Mouse (Mus musculus): ENCODE data around the gene Gm13889. TPM values are rescaled to one million over a fixed set of nuclear protein-coding genes. Genes with fewer than 3 reads are reported as not detected.

The Gm13889 gene
- polyA plus RNA-seq, 1 experiment from 2014 or later: 0.37 TPM

DNA sequence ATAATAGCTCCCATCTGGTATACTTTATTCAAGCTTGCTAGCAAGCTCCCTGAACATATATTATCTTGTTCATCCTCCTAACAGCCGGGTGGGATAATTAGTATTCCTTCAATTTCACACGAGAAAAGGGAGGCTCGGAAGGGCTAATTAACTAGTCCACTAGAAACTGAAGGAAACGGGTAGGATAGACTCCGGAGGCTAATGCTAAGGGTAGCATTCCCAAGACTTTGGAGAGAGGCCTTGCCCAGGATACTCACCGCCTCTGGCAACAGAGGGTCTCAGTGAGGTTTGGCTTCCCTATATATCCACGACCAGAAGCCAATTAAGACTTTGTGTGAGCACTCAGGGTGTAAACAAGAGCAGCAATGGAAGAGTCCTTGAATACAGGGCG is 779 bp upstream of the Gm13889 start:
- H3K27me3 ChIP-seq: peaks cover 22% of the 10 kb centered on the region
- CTCF ChIA-PET: no interaction called here
- ATAC-seq: no peak
- in situ Hi-C loops (cut with MboI; ENCODE audit: low pct_unique_long_range_greater_than_20kb): no loop called here
- TF ChIP-seq CTCF (IDR thresholded peaks at IDR 0.05): no peak
- POLR2A ChIA-PET: interaction anchor here (0.6 kb wide), 1 partner anchor 60 kb away, joined by 3 read pairs; no protein-coding TSS in a partner anchor
- DNase-seq (ENCODE audit: low read depth, low spot score): no peak

- DNase-seq (ENCODE audit: low read depth, low spot score) (no peak), ATAC-seq (peak; percentile 56)
- ChIA-PET POLR2A (no interaction called here), CTCF (no interaction called here)
- no peak for TF ChIP-seq CTCF (IDR thresholded peaks at IDR 0.05)
- H3K27me3 ChIP-seq: peaks cover 22% of the 10 kb centered on the region
- in situ Hi-C loops (cut with MboI; ENCODE audit: low pct_unique_long_range_greater_than_20kb): no loop called here
Observed at GRCm38 (mm10) chr2:93956331-93956801, 635 bp downstream of the Gm13889 start.

- ATAC-seq: no peak
- in situ Hi-C loops (cut with MboI; ENCODE audit: low pct_unique_long_range_greater_than_20kb): no loop called here
- no peak for DNase-seq (ENCODE audit: low read depth, low spot score)
- ChIA-PET CTCF (no interaction called here), POLR2A (interaction anchor here (0.6 kb wide), 1 partner anchor 49 kb away, joined by 3 read pairs; no protein-coding TSS in a partner anchor)
- H3K27me3 ChIP-seq: peaks cover 22% of the 10 kb centered on the region
- TF ChIP-seq CTCF (IDR thresholded peaks at IDR 0.05): no peak
Observed at GRCm38 (mm10) chr2:93955886-93956285, 1.1 kb downstream of the Gm13889 start.

DNA sequence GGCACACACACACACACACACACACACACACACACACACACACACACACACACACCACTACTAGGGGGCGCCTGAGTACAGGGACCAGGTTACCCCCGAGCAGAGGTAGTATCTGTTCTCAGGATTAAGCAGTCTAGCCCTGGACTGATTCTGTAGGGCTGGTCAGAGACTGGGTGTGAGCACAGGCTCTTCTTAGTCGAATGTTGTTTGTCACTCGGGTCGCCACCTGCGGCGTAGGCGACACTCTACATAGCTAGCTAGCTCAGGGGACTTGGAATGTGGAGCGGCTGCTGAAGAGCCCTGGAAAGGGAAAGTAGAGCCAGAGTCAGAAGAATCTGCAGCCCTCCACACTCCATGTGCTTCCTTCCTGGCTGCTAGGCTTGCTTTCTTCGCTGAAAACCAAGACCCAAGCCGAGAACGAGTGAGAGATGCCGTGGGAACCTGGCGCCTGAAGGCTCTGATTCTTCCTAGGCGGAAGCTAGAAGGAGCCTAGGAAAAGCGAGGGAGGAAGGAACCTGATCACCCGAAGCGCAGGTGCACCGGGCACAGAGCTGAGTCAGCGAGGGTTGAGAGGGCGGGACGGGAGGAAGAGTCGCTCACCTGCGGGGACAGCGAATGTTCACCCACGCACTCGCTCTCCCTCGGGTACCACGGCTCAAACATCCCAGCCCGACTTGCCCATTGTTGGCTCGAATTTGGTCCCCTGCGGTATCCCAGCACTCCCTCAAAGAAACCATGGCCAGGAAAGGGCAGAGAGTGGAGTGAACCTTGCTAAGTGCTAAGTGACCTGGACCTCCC is 2.0 kb downstream of the Gm13889 start:
- in situ Hi-C loops (cut with MboI; ENCODE audit: low pct_unique_long_range_greater_than_20kb): no loop called here
- no peak for DNase-seq (ENCODE audit: low read depth, low spot score)
- POLR2A ChIA-PET: no interaction called here
- ATAC-seq: no peak
- TF ChIP-seq CTCF (IDR thresholded peaks at IDR 0.05): no peak
- peaks cover 22% of the 10 kb centered on the region for H3K27me3 ChIP-seq
- CTCF ChIA-PET: interaction anchor here (0.7 kb wide), 1 partner anchor 301 kb away, joined by 3 read pairs; no protein-coding TSS in a partner anchor

- DNase-seq (ENCODE audit: low read depth, low spot score): no peak
- no peak for TF ChIP-seq CTCF (IDR thresholded peaks at IDR 0.05)
- in situ Hi-C loops (cut with MboI; ENCODE audit: low pct_unique_long_range_greater_than_20kb): no loop called here
- CTCF ChIA-PET: no interaction called here
- POLR2A ChIA-PET: no interaction called here
- peaks cover 28% of the 10 kb centered on the region for H3K27me3 ChIP-seq
- ATAC-seq: no peak
Observed at GRCm38 (mm10) chr2:93953726-93954125, 3.3 kb downstream of the Gm13889 start.

DNA sequence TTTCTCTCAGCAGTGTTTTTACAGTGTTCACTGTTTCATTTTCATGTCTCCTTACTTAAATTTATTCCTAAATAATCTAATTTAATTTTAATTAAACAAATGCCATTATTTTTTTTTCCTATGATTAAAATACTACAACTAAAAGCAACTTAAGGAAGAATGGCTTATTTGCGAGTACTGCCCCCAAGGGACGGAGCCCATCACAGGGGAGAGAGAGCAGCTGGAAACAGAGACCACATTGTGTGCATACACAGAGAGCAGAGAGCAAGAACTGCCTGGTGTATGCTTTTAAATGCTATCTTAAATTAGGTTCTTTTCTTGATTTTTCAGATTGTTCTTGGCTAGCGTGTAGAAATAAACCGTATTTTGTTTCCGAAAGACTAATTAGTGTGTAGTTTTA is 10.0 kb downstream of the Gm13889 start:
- in situ Hi-C loops (cut with MboI; ENCODE audit: low pct_unique_long_range_greater_than_20kb): no loop called here
- CTCF ChIA-PET: interaction anchor here (1.3 kb wide), 1 partner anchor 37 kb away, joined by 4 read pairs; no protein-coding TSS in a partner anchor
- no peak for ATAC-seq
- no peak for DNase-seq (ENCODE audit: low read depth, low spot score)
- TF ChIP-seq CTCF (IDR thresholded peaks at IDR 0.05): no peak
- POLR2A ChIA-PET: no interaction called here
- peaks cover 6% of the 10 kb centered on the region for H3K27me3 ChIP-seq

DNA sequence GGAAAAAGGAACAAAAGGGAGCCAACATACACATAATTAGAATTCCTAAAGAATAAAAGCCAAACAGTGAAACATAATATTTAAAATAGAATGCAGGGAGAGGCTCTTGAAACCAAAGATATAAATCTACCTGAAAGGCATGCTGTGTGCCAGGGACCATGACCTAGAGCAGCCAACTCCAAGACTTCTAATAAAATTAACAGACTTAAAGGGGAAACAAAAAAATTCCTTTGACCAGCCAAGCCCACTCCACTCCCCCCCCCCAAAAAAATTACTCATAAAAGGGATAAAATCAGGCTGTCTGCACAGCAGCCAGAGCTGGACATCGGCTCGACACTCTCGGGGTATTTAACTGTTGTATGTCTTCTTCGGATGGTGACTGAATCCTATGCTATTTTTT is 12.1 kb downstream of the Gm13889 start:
- ChIA-PET POLR2A (no interaction called here), CTCF (no interaction called here)
- DNase-seq (ENCODE audit: low read depth, low spot score): no peak
- in situ Hi-C loops (cut with MboI; ENCODE audit: low pct_unique_long_range_greater_than_20kb): no loop called here
- TF ChIP-seq CTCF (IDR thresholded peaks at IDR 0.05): no peak
- ATAC-seq: no peak
- H3K27me3 ChIP-seq: peaks cover 6% of the 10 kb centered on the region

DNA sequence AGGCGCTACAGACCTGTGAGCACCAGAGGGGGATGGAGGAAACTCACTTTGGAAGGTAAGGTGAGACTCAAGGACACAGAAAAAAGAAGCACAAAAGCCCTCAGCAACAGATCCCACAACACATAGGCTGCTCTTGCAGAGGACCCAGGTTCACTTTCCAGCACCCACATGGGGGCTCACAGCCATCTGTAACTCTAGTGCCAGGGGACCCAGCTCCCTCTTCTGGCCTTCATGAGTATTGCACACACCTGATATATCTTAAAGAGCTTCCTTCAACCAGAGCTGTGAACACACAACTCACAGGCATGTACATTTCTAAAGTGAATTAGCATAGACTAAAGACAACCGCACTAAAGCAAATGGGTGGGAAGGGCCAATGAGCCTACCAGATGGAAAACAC is 12.9 kb downstream of the Gm13889 start:
- ATAC-seq: no peak
- POLR2A ChIA-PET: no interaction called here
- CTCF ChIA-PET: no interaction called here

DNA sequence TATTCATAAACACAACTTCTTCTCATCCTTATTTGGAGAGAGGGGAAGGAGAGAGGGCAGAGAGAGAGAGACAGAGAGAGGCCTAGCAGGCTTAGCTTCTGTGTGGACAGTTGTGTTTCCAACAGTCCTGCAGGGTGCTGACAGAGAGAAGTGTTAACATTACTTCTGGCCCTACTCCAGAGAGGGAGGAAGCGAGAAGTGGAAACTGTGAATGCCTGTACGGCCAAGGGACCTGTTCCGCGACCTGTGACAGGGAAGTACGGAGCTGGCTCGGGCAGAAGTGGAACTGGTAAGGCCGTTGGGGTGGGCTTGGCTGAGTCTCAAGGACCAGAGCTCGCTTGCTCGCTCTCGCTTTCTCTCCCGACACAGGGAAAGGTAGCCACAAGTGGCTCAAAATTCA is 15.3 kb downstream of the Gm13889 start:
- ATAC-seq (no peak), DNase-seq (ENCODE audit: low read depth, low spot score) (no peak)
- in situ Hi-C loops (cut with MboI; ENCODE audit: low pct_unique_long_range_greater_than_20kb): no loop called here
- no peak for TF ChIP-seq CTCF (IDR thresholded peaks at IDR 0.05)
- H3K27me3 ChIP-seq: no peaks in the 10 kb centered on the region
- ChIA-PET POLR2A (no interaction called here), CTCF (interaction anchor here (1.0 to 1.3 kb wide), 2 partner anchors 9 to 92 kb away, joined by 3 read pairs; partner anchors contain the start of gene Accs)

More for the DNA sequence above, 12.9 kb downstream of the Gm13889 start:
- no peaks in the 10 kb centered on the region for H3K27me3 ChIP-seq
- no peak for TF ChIP-seq CTCF (IDR thresholded peaks at IDR 0.05)
- no peak for DNase-seq (ENCODE audit: low read depth, low spot score)
- in situ Hi-C loops (cut with MboI; ENCODE audit: low pct_unique_long_range_greater_than_20kb): no loop called here

DNA sequence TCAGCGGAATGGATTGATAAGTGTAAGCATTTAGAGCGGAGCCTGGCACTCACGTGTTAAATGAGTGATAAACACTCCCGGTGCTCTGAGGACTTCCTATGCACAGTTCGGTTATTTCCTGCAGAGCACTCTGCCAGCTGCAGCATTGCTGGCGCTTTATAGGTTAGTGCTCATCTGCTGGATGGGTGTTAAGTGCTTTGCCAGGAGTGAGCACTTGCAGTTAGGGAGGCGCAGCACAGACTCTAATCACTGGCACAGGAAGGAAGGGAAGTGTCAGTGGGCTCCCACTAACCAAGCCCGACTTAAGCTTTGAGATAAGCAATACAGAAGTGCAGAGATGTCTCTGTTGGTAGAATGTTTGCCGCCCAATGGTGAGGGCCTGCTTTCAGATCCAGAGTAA is 18.5 kb downstream of the Gm13889 start:
- ChIA-PET CTCF (interaction anchor here (0.6 kb wide), 1 partner anchor 8 kb away, joined by 3 read pairs; no protein-coding TSS in a partner anchor), POLR2A (no interaction called here)
- ATAC-seq (no peak), DNase-seq (ENCODE audit: low read depth, low spot score) (no peak)
- in situ Hi-C loops (cut with MboI; ENCODE audit: low pct_unique_long_range_greater_than_20kb): no loop called here
- TF ChIP-seq CTCF (IDR thresholded peaks at IDR 0.05): no peak
- H3K27me3 ChIP-seq: peaks cover 3% of the 10 kb centered on the region

GRCm38 (mm10) chr2:93928866-93929265 is 28.1 kb downstream of the Gm13889 start:
- DNase-seq (ENCODE audit: low read depth, low spot score) (no peak), ATAC-seq (no peak)
- POLR2A ChIA-PET: no interaction called here
- CTCF ChIA-PET: no interaction called here
- no peaks in the 10 kb centered on the region for H3K27me3 ChIP-seq
- in situ Hi-C loops (cut with MboI; ENCODE audit: low pct_unique_long_range_greater_than_20kb): no loop called here
- TF ChIP-seq CTCF (IDR thresholded peaks at IDR 0.05): no peak

Measured in Patski (cell line).